Mouse (Mus musculus): ENCODE measurements at regions not wholly inside any gene's neighbourhood (a gene's known extent, or its start where the extent isn't known, plus 50 kb on each side); places are given as distances from the start of the nearest gene placed in this dataset.

DNA sequence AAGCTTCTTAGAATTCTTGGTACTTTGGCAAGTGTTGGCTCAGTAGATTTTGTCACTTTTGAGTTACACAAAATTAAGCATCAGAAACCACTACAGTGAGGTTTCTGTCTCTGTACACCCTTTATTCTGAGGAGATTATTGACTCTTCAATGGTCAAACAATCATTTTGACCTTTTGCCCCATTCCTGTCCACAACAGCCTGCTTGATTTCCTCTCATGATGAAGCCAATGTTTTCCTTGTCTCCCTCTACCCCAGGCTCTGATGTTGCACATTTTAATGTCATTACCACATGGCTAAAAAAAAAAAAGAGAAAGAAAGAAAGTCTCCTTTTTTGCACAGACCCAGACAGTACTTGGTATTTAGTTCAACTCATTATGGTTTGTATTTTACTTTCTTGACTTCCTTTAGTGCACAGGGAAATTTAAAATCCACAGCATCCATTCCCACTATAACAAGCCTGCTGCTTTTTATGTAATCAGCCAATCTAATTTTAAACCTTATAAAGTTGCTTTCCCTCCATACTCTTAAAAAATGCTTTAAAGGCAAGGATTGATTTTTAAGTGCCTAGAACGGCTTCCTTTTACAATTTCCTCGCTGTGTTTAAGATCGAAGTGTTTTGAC lies 452.8 kb upstream of the Flrt2 start:
- H3K27me3 ChIP-seq: no peaks in the 10 kb centered on the region
- H3K36me3 ChIP-seq: no peaks in the 10 kb centered on the region
- H3K4me2 ChIP-seq: no peak overlapping the region
- WGBS: 68% methylated on average over 3 of the region's 3 CpGs
- H3K9me3 ChIP-seq: no peaks in the 10 kb centered on the region
- H3K4me1 ChIP-seq (replicated peaks): no peaks in the 10 kb centered on the region
- no peak overlapping the region for H3K9ac ChIP-seq
- no peak for ATAC-seq (ENCODE audit: low read depth)
- H3K4me3 ChIP-seq: no peak overlapping the region
- H3K27ac ChIP-seq (replicated peaks): no peak overlapping the region

DNA sequence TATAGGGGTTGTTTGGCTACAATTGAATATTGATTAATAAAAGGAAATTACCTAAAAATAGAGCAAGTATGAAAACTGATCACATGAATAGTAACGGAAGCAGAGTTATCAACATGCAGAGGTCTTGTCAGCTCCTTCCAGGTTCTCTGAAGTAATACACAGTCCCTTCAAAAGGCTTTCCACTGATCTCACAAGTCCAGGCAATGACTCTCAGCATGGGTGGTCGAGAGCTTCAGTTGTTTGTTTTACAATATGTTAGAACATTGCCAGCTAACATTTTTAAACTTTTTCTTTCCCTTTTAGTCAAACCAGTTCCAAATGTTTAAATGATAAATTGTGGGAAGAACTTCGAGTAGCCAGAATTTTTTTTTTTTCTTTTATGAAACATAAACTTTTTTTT lies 424.8 kb upstream of the Flrt2 start:
- Histone ChIP-seq H3K4me3 (no peak overlapping the region), H3K36me3 (no peaks in the 10 kb centered on the region), H3K4me1 (replicated peaks) (no peaks in the 10 kb centered on the region), H3K4me2 (no peak overlapping the region), H3K27me3 (no peaks in the 10 kb centered on the region), H3K9me3 (no peaks in the 10 kb centered on the region), H3K9ac (no peak overlapping the region), H3K27ac (replicated peaks) (no peak overlapping the region)
- ATAC-seq (ENCODE audit: low read depth): no peak
- 64% methylated on average over 3 of the region's 3 CpGs for WGBS

DNA sequence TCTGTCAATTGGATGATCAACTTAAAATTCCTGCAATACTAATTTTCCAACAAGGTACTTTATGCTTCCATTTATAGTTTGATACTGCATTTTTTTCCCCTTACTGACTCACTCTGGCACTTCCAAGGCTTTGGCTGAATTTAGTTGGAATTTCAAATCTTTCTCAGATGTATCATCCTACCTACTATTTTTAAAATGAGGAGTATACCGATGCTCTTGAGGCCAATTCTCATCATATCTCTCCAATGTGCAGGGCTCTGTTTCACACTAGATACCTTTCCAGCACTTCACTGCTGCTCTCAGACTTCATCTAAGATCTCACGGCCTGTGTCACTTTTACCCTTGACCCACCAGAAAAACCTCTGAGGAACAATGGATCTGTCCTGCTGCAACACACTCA lies 386.6 kb upstream of the Flrt2 start:
- Histone ChIP-seq H3K4me2 (no peak overlapping the region), H3K4me1 (replicated peaks) (no peaks in the 10 kb centered on the region), H3K27ac (replicated peaks) (no peak overlapping the region), H3K9ac (no peak overlapping the region), H3K36me3 (no peaks in the 10 kb centered on the region), H3K4me3 (no peak overlapping the region), H3K27me3 (no peaks in the 10 kb centered on the region), H3K9me3 (no peaks in the 10 kb centered on the region)
- WGBS: 86% methylated on average over 2 of the region's 2 CpGs
- no peak for ATAC-seq (ENCODE audit: low read depth)

GRCm38 (mm10) chr12:95315151-95315750 lies 376.8 kb upstream of the Flrt2 start:
- no peak overlapping the region for H3K27ac ChIP-seq (replicated peaks)
- WGBS: 93% methylated on average over 2 of the region's 2 CpGs
- no peaks in the 10 kb centered on the region for H3K36me3 ChIP-seq
- no peaks in the 10 kb centered on the region for H3K27me3 ChIP-seq
- no peak overlapping the region for H3K4me2 ChIP-seq
- no peak overlapping the region for H3K9ac ChIP-seq
- no peak for ATAC-seq (ENCODE audit: low read depth)
- H3K4me3 ChIP-seq: no peak overlapping the region
- H3K4me1 ChIP-seq (replicated peaks): no peaks in the 10 kb centered on the region
- H3K9me3 ChIP-seq: no peaks in the 10 kb centered on the region

DNA sequence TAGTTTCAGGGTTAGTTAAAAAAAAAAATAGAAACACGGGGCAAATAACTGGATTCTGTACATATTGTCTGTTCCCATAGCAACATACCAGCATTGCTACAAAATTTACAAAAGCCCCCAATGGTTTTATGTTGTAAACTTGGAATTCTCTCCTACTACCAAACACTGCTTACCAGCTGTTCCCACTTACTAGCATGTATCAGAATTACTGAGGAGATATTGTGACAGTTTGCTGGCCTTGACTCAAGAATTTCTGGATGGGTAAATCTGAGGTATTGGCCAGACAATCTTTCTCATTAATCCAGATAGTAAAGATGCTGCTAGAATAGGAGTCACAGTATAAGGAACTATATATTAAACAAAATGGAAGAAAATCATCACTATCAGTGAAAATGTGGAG lies 375.2 kb upstream of the Flrt2 start:
- ATAC-seq (ENCODE audit: low read depth): no peak
- Histone ChIP-seq H3K27ac (replicated peaks) (no peak overlapping the region), H3K9me3 (no peaks in the 10 kb centered on the region)

GRCm38 (mm10) chr12:95321693-95322092 lies 370.3 kb upstream of the Flrt2 start:
- Histone ChIP-seq H3K36me3 (no peaks in the 10 kb centered on the region), H3K4me3 (no peak overlapping the region), H3K27ac (replicated peaks) (no peak overlapping the region), H3K9me3 (no peaks in the 10 kb centered on the region), H3K4me1 (replicated peaks) (no peaks in the 10 kb centered on the region), H3K4me2 (no peak overlapping the region), H3K9ac (no peak overlapping the region), H3K27me3 (no peaks in the 10 kb centered on the region)
- ATAC-seq (ENCODE audit: low read depth): no peak
- WGBS: 61% methylated on average over 3 of the region's 3 CpGs

More for the DNA sequence above, 375.2 kb upstream of the Flrt2 start:
- Histone ChIP-seq H3K4me2 (no peak overlapping the region), H3K36me3 (no peaks in the 10 kb centered on the region), H3K9ac (no peak overlapping the region), H3K4me3 (no peak overlapping the region), H3K4me1 (replicated peaks) (no peaks in the 10 kb centered on the region), H3K27me3 (no peaks in the 10 kb centered on the region)
- WGBS: 59% methylated on average over 1 of the region's 1 CpGs

- 65% methylated on average over 1 of the region's 1 CpGs for WGBS
- no peaks in the 10 kb centered on the region for H3K9me3 ChIP-seq
- no peak for ATAC-seq (ENCODE audit: low read depth)
- H3K4me1 ChIP-seq (replicated peaks): no peaks in the 10 kb centered on the region
- H3K27ac ChIP-seq (replicated peaks): no peak overlapping the region
- H3K4me3 ChIP-seq: no peak overlapping the region
- H3K27me3 ChIP-seq: no peaks in the 10 kb centered on the region
- no peaks in the 10 kb centered on the region for H3K36me3 ChIP-seq
- H3K9ac ChIP-seq: no peak overlapping the region
- no peak overlapping the region for H3K4me2 ChIP-seq
These were observed 362.4 kb upstream of the Flrt2 start for GRCm38 (mm10) chr12:95329666-95330065.

DNA sequence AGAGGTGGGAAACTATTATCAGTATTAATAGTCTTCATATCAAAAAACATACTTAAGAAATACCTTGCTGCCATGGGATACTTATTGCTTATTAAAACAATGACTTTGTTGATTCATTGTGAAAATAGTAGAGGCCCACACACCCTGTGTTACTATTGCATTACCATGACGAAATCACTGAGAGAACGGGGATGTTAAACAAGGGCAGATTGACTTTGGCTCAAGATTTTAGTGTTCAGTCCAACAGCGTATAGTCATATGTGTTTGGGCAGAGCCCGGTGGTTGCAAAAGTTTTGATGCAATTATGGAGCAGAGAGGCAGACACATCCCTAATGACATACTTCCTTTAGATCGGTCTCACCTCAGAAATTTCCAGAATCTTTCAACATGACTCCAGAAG lies 344.2 kb upstream of the Flrt2 start:
- no peak overlapping the region for H3K4me3 ChIP-seq
- no peaks in the 10 kb centered on the region for H3K4me1 ChIP-seq (replicated peaks)
- H3K27me3 ChIP-seq: no peaks in the 10 kb centered on the region
- H3K27ac ChIP-seq (replicated peaks): no peak overlapping the region
- H3K9me3 ChIP-seq: no peaks in the 10 kb centered on the region
- no peaks in the 10 kb centered on the region for H3K36me3 ChIP-seq
- ATAC-seq (ENCODE audit: low read depth): no peak
- WGBS: 92% methylated on average over 5 of the region's 5 CpGs
- no peak overlapping the region for H3K4me2 ChIP-seq
- H3K9ac ChIP-seq: no peak overlapping the region

GRCm38 (mm10) chr12:95355151-95355550 lies 336.9 kb upstream of the Flrt2 start:
- Histone ChIP-seq H3K36me3 (no peaks in the 10 kb centered on the region), H3K4me1 (replicated peaks) (no peaks in the 10 kb centered on the region), H3K4me2 (no peak overlapping the region), H3K27ac (replicated peaks) (no peak overlapping the region), H3K9ac (no peak overlapping the region), H3K27me3 (no peaks in the 10 kb centered on the region), H3K9me3 (no peaks in the 10 kb centered on the region), H3K4me3 (no peak overlapping the region)
- 39% methylated on average over 6 of the region's 6 CpGs for WGBS
- no peak for ATAC-seq (ENCODE audit: low read depth)

GRCm38 (mm10) chr12:95384248-95384964 lies 307.6 kb upstream of the Flrt2 start:
- Histone ChIP-seq H3K4me1 (replicated peaks) (no peaks in the 10 kb centered on the region), H3K9ac (no peak overlapping the region), H3K9me3 (no peaks in the 10 kb centered on the region), H3K27ac (replicated peaks) (no peak overlapping the region), H3K27me3 (no peaks in the 10 kb centered on the region), H3K36me3 (no peaks in the 10 kb centered on the region), H3K4me2 (no peak overlapping the region), H3K4me3 (no peak overlapping the region)
- WGBS: 27% methylated on average over 3 of the region's 3 CpGs
- ATAC-seq (ENCODE audit: low read depth): no peak

DNA sequence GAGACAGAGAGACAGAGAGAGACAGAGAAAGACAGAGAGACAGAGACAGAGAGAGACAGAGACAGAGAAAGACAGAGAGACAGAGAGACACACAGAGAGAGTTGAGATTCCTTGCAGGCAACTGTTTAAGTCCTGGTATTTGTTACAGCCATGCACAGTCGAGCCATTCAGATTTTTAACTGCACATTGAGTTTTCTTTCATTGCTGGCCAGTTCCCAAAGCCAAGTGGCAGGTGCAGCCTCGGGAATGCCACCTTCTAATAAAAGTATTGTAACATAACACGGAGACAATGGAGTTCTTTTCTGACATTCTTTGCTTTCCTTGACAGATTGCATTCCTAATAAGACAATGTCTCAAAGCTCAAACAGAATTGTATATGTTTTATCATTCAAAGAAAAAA lies 306.3 kb upstream of the Flrt2 start:
- no peaks in the 10 kb centered on the region for H3K4me1 ChIP-seq (replicated peaks)
- no peak overlapping the region for H3K4me3 ChIP-seq
- WGBS: 44% methylated on average over 3 of the region's 3 CpGs
- no peak overlapping the region for H3K4me2 ChIP-seq
- no peaks in the 10 kb centered on the region for H3K36me3 ChIP-seq
- H3K9ac ChIP-seq: no peak overlapping the region
- no peaks in the 10 kb centered on the region for H3K27me3 ChIP-seq
- no peak for ATAC-seq (ENCODE audit: low read depth)
- no peak overlapping the region for H3K27ac ChIP-seq (replicated peaks)
- no peaks in the 10 kb centered on the region for H3K9me3 ChIP-seq

- WGBS: 88% methylated on average over 2 of the region's 2 CpGs
- Histone ChIP-seq H3K27me3 (no peaks in the 10 kb centered on the region), H3K4me1 (replicated peaks) (0 out of 2 replicates have a peak, but pooled peaks cover 3% of the 10 kb centered on the region), H3K27ac (replicated peaks) (no peak overlapping the region), H3K4me3 (no peak overlapping the region), H3K4me2 (no peak overlapping the region), H3K36me3 (no peaks in the 10 kb centered on the region), H3K9me3 (no peaks in the 10 kb centered on the region), H3K9ac (no peak overlapping the region)
- ATAC-seq (ENCODE audit: low read depth): no peak
These were observed 303.8 kb upstream of the Flrt2 start for GRCm38 (mm10) chr12:95388185-95388584.

All from neural tube, embryonic 13.5 days (tissue).